ENCODE assay signal across 9 mouse cellular contexts in the genomic region with DNA sequence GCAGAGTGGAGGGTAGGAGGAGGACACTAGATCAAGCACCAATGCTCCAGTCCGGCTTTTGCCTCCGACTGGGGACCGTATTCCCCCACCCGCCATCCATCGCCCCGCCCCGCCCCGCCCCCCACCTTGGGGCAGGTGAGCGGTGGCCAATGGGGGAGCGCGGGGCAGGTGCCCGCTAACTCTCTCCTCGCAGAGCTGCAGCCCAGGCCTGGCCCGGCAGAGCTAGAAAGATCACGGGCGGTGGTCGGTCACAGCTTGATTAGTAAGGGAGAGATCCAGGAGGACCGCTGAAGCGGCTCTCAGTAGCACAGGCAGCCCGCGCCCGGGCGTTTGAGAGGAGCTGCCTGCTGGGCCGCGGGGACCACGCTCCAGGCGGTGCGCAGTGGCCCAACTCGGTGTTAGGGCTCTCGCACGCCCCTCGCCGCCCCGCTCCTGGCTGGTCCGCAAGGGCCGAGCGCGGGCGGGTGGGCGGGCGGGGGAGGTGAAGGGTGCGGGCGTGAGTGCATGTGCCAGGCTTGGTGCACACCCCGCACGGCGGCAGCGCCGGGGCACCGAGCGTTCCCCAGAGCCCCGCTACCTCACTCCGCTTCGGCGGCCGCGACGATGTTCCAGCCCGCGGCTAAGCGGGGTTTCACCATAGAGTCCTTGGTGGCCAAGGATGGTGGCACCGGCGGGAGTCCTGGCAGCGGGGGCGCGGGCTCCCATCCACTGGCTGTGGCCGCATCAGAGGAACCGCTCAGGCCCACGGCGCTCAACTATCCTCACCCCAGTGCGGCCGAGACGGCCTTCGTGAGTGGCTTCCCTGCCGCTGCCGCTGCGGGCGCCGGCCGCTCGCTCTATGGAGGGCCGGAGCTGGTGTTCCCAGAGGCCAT. TPM values are rescaled to one million over a fixed set of nuclear protein-coding genes. Genes with fewer than 3 reads are reported as not detected.
DNase-seq lines count a peak whose midpoint lies in the region; ATAC-seq and TF ChIP-seq lines count a peak whose summit lies in the region.
"Had no signal": no experiment of that assay in that cellular context is flagged by ENCODE, and none has a peak within 500 bp of the region (broad histone marks: within the 10 kb centered on the region; RNA-seq: fewer than 3 reads in every experiment).

A gene (plus strand): TSS at position 99 of the 872 bp plus-strand sequence.

- under 1% methylated on average over 59 of the region's 81 CpGs for WGBS in forebrain, embryonic 16.5 days
- WGBS in kidney, embryonic 15.5 days, result under 1% methylated on average over 81 of the region's 81 CpGs
- under 1% methylated on average over 73 of the region's 81 CpGs for WGBS in limb, embryonic 15.5 days
- 1% methylated on average over 70 of the region's 81 CpGs for WGBS in midbrain, postnatal 0 days

- peak within 1 kb of the TSS; percentile 67 for H3K4me2 ChIP-seq in forebrain, embryonic 16.5 days (ENCODE audit: low read length)
- peak within 1 kb of the TSS; percentile 82 for H3K4me2 ChIP-seq in kidney, embryonic 15.5 days
- peak within 1 kb of the TSS; percentile 71 for H3K4me2 ChIP-seq in limb, embryonic 15.5 days
- H3K4me2 ChIP-seq in midbrain, postnatal 0 days (ENCODE audit: low read depth, low read length, poor library complexity, severe bottlenecking), result peak within 1 kb of the TSS; percentile 69

- peaks cover 15% of the 10 kb centered on the region for H3K27me3 ChIP-seq in testis, adult 2 months (ENCODE audit: control insufficient read depth, insufficient read depth, low read length)
- peaks cover 5% of the 10 kb centered on the region; the same call in 1 of the 2 replicates for H3K27me3 ChIP-seq in forebrain, embryonic 16.5 days (replicated peaks; ENCODE audit: control insufficient read depth, insufficient read depth, low read length)
- H3K27me3 ChIP-seq in kidney, embryonic 15.5 days, result peaks cover 92% of the 10 kb centered on the region
- peaks cover 84% of the 10 kb centered on the region for H3K27me3 ChIP-seq in limb, embryonic 15.5 days
- peaks cover 51% of the 10 kb centered on the region for H3K27me3 ChIP-seq in midbrain, postnatal 0 days (ENCODE audit: insufficient read depth, low read length)

- peaks cover 14% of the 10 kb centered on the region for H3K4me1 ChIP-seq in testis, adult 2 months (ENCODE audit: control insufficient read depth, insufficient read depth, low read length)
- peaks cover 48% of the 10 kb centered on the region for H3K4me1 ChIP-seq in forebrain, embryonic 16.5 days (replicated peaks; ENCODE audit: control insufficient read depth, insufficient read depth, low read length)
- H3K4me1 ChIP-seq in kidney, embryonic 15.5 days, result peaks cover 49% of the 10 kb centered on the region
- peaks cover 46% of the 10 kb centered on the region for H3K4me1 ChIP-seq in limb, embryonic 15.5 days
- 0 out of 2 replicates have a peak, but pooled peaks cover 4% of the 10 kb centered on the region for H3K4me1 ChIP-seq in midbrain, postnatal 0 days (ENCODE audit: insufficient read depth, low read length)

- no peaks in the 10 kb centered on the region for H3K9me3 ChIP-seq in forebrain, embryonic 16.5 days (ENCODE audit: control insufficient read depth, low read length)
- no peaks in the 10 kb centered on the region for H3K9me3 ChIP-seq in kidney, embryonic 15.5 days (replicated peaks)
- no peaks in the 10 kb centered on the region for H3K9me3 ChIP-seq in limb, embryonic 15.5 days
- no peaks in the 10 kb centered on the region for H3K9me3 ChIP-seq in midbrain, postnatal 0 days (ENCODE audit: low read length)

- H3K36me3 ChIP-seq in testis, adult 2 months (ENCODE audit: control insufficient read depth, insufficient read depth, low read length), result no peaks in the 10 kb centered on the region
- no peaks in the 10 kb centered on the region for H3K36me3 ChIP-seq in forebrain, embryonic 16.5 days (ENCODE audit: control insufficient read depth, insufficient read depth)
- no peaks in the 10 kb centered on the region for H3K36me3 ChIP-seq in kidney, embryonic 15.5 days
- H3K36me3 ChIP-seq in limb, embryonic 15.5 days, result no peaks in the 10 kb centered on the region
- H3K36me3 ChIP-seq in midbrain, postnatal 0 days (ENCODE audit: insufficient read depth, low read length), result no peaks in the 10 kb centered on the region

- H3K4me3 ChIP-seq in testis, adult 2 months (ENCODE audit: control insufficient read depth, low read depth, low read length), result peak within 1 kb of the TSS; percentile 20
- H3K4me3 ChIP-seq in forebrain, embryonic 16.5 days (replicated peaks; ENCODE audit: low read length), result peak within 1 kb of the TSS; percentile 72
- peak within 1 kb of the TSS; percentile 48 for H3K4me3 ChIP-seq in kidney, embryonic 15.5 days (replicated peaks)
- H3K4me3 ChIP-seq in limb, embryonic 15.5 days, result peak within 1 kb of the TSS; percentile 40
- peak within 1 kb of the TSS; percentile 37 for H3K4me3 ChIP-seq in midbrain, postnatal 0 days (ENCODE audit: low read depth, low read length)

- H3K27ac ChIP-seq in testis, adult 2 months (ENCODE audit: control insufficient read depth, insufficient read depth, low read depth, low read length), result no peak within 1 kb of the TSS
- peak within 1 kb of the TSS; percentile 85 for H3K27ac ChIP-seq in forebrain, embryonic 16.5 days (ENCODE audit: low read length)
- no peak within 1 kb of the TSS for H3K27ac ChIP-seq in kidney, embryonic 15.5 days
- no peak within 1 kb of the TSS for H3K27ac ChIP-seq in limb, embryonic 15.5 days
- H3K27ac ChIP-seq in midbrain, postnatal 0 days (ENCODE audit: low read depth, low read length), result no peak within 1 kb of the TSS
- H3K27ac ChIP-seq: macrophage had no signal

- no peak for DNase-seq in testis, postnatal 10 days (ENCODE audit: low spot score)
- no peak for DNase-seq in midbrain, postnatal 0 days (ENCODE audit: low spot score)
- no peak for DNase-seq in spleen, postnatal 14 days (ENCODE audit: low spot score in 2 of 2)

- no peak for TF ChIP-seq POLR2A in testis, adult 2 months (IDR thresholded peaks at IDR 0.05; ENCODE audit: control insufficient read depth, low read depth, low read length)

- peak within 1 kb of the TSS; percentile 87 for H3K9ac ChIP-seq in forebrain, embryonic 16.5 days (replicated peaks; ENCODE audit: low read depth, low read length)
- peak within 1 kb of the TSS; percentile 52 for H3K9ac ChIP-seq in kidney, embryonic 15.5 days
- no peak within 1 kb of the TSS for H3K9ac ChIP-seq in limb, embryonic 15.5 days
- 0 out of 2 replicates have a peak within 1 kb of the TSS, but pooled peaks have one; percentile 33 for H3K9ac ChIP-seq in midbrain, postnatal 0 days (replicated peaks; ENCODE audit: low read length, poor library complexity, severe bottlenecking)

- no peak for TF ChIP-seq CTCF in testis, adult 2 months (IDR thresholded peaks at IDR 0.05; ENCODE audit: control insufficient read depth, insufficient read depth, insufficient replicate concordance, low read depth, low read length)
- no peak for TF ChIP-seq CTCF in midbrain, postnatal 0 days (IDR thresholded peaks at IDR 0.05)

- peak; percentile 74 for ATAC-seq in forebrain, embryonic 16.5 days
- ATAC-seq in kidney, embryonic 15.5 days (replicated peaks; ENCODE audit: low FRiP score), result peak; percentile 79
- no peak for ATAC-seq in limb, embryonic 15.5 days (ENCODE audit: insufficient number of reproducible peaks, low FRiP score, low TSS enrichment, low read depth)
- no peak for ATAC-seq in midbrain, postnatal 0 days (ENCODE audit: low FRiP score)
- no peak for ATAC-seq in activated CD4-positive, CD25-positive, alpha-beta regulatory T cell, adult 4 months

RNA-seq across cellular contexts. Expression of the gene that starts here (rescaled TPM):
- polyA plus RNA-seq in testis, adult 2 months (2012; rRNA removed), result 0.10 and 0.11 TPM in 2 replicates
- 57.5 and 59.7 TPM in 2 replicates for polyA plus RNA-seq in forebrain, embryonic 16.5 days (2015; fragmentation: Nextera tagmentation; extraction: Ambion mirVana)
- polyA plus RNA-seq in kidney, embryonic 15.5 days (2015; fragmentation: Nextera tagmentation; extraction: Ambion mirVana), result 12.1 and 12.9 TPM in 2 replicates
- polyA plus RNA-seq in limb, embryonic 15.5 days (2015; fragmentation: Nextera tagmentation; extraction: Ambion mirVana), result 0.20 TPM in 1 of 2 replicates, not detected in the other
- 0.88 and 2.6 TPM in 2 replicates for total RNA-seq in midbrain, postnatal 0 days (2014; rRNA removed)
- polyA plus RNA-seq in midbrain, postnatal 0 days (2015; fragmentation: Nextera tagmentation; extraction: Ambion mirVana), result 0.58 and 0.64 TPM in 2 replicates
- not detected for polyA plus RNA-seq in activated CD4-positive, CD25-positive, alpha-beta regulatory T cell, adult 4 months (2017; shearing (Covaris generic))
- polyA plus RNA-seq: macrophage had no signal

Comparison
In these comparisons a context has a peak if more than half of its experiments do, and no peak if none do; other contexts are left out.
1. H3K4me3 ChIP-seq: peak in every context shown above with its lines; median percentile 72 in forebrain, embryonic 16.5 days; 48 in kidney, embryonic 15.5 days; 40 in limb, embryonic 15.5 days; 37 in midbrain, postnatal 0 days; 20 in testis, adult 2 months.
2. ATAC-seq: peak in forebrain, embryonic 16.5 days (single experiment) and kidney, embryonic 15.5 days (single experiment); none in limb, embryonic 15.5 days (single experiment), midbrain, postnatal 0 days (single experiment) and activated CD4-positive, CD25-positive, alpha-beta regulatory T cell, adult 4 months (single experiment).
3. Peak in every context shown above with its lines, with median percentiles within 50 percentile points of each other: H3K4me2 ChIP-seq.